Mouse (Mus musculus): ENCODE measurements around the gene Mrpl4. TPM values are rescaled to one million over a fixed set of nuclear protein-coding genes. Genes with fewer than 3 reads are reported as not detected.

Mrpl4 gene
- polyA plus RNA-seq (2015; fragmentation: Nextera tagmentation; extraction: Ambion mirVana) = 161 and 169 TPM in 2 replicates

- H3K36me3 ChIP-seq (ENCODE audit: insufficient read depth, low read length) = peaks cover 26% of the 10 kb centered on the region
- no peaks in the 10 kb centered on the region for H3K27me3 ChIP-seq (ENCODE audit: insufficient read depth, low read length)
- peak within 1 kb of the TSS; percentile 87 for H3K9ac ChIP-seq (replicated peaks; ENCODE audit: low read length)
- under 1% methylated on average over 72 of the region's 72 CpGs for WGBS
- no peaks in the 10 kb centered on the region for H3K4me1 ChIP-seq (ENCODE audit: insufficient read depth, low read length)
- ATAC-seq (ENCODE audit: low FRiP score, low TSS enrichment) = peak; percentile 83
- peak within 1 kb of the TSS; percentile 67 for H3K27ac ChIP-seq (ENCODE audit: low read length)
- H3K9me3 ChIP-seq (ENCODE audit: low read length) = no peaks in the 10 kb centered on the region
- H3K4me2 ChIP-seq (replicated peaks; ENCODE audit: low read depth, low read length) = peak within 1 kb of the TSS; percentile 64
- H3K4me3 ChIP-seq (ENCODE audit: low read length) = peak within 1 kb of the TSS; percentile 86
Observed at GRCm38 (mm10) chr9:21002627-21003551, at the start of gene Mrpl4. Gene Mrpl4 (plus strand): TSS chr9:21002738.

- no peaks in the 10 kb centered on the region for H3K4me1 ChIP-seq (ENCODE audit: insufficient read depth, low read length)
- H3K9ac ChIP-seq (replicated peaks; ENCODE audit: low read length) = no peak overlapping the region
- H3K36me3 ChIP-seq (ENCODE audit: insufficient read depth, low read length) = no peaks in the 10 kb centered on the region
- H3K4me2 ChIP-seq (replicated peaks; ENCODE audit: low read depth, low read length) = no peak overlapping the region
- H3K4me3 ChIP-seq (ENCODE audit: low read length) = no peak overlapping the region
- ATAC-seq (ENCODE audit: low FRiP score, low TSS enrichment) = no peak
- no peaks in the 10 kb centered on the region for H3K27me3 ChIP-seq (ENCODE audit: insufficient read depth, low read length)
- H3K27ac ChIP-seq (ENCODE audit: low read length) = no peak overlapping the region
- WGBS = 75% methylated on average over 3 of the region's 3 CpGs
- no peaks in the 10 kb centered on the region for H3K9me3 ChIP-seq (ENCODE audit: low read length)
Observed at GRCm38 (mm10) chr9:20956989-20957388, 45.5 kb upstream of the Mrpl4 start.

GRCm38 (mm10) chr9:20959430-20959938, 43.1 kb upstream of the Mrpl4 start, which contains the start of gene Dnmt1:
Gene Dnmt1 (minus strand): TSS chr9:20959888.
- no peaks in the 10 kb centered on the region for H3K9me3 ChIP-seq (ENCODE audit: low read length)
- ATAC-seq (ENCODE audit: low FRiP score, low TSS enrichment) = no peak
- 85% methylated on average over 2 of the region's 2 CpGs for whole genome bisulfite sequencing

GRCm38 (mm10) chr9:20961557-20961956, 41.0 kb upstream of the Mrpl4 start:
- H3K27ac ChIP-seq (ENCODE audit: low read length) = no peak overlapping the region
- no peaks in the 10 kb centered on the region for H3K9me3 ChIP-seq (ENCODE audit: low read length)
- 67% methylated on average over 9 of the region's 9 CpGs for WGBS
- H3K4me3 ChIP-seq (ENCODE audit: low read length) = no peak overlapping the region
- no peaks in the 10 kb centered on the region for H3K27me3 ChIP-seq (ENCODE audit: insufficient read depth, low read length)
- peaks cover 6% of the 10 kb centered on the region; the same call in 1 of the 2 replicates for H3K36me3 ChIP-seq (ENCODE audit: insufficient read depth, low read length)
- no peak for ATAC-seq (ENCODE audit: low FRiP score, low TSS enrichment)
- H3K9ac ChIP-seq (replicated peaks; ENCODE audit: low read length) = no peak overlapping the region
- no peak overlapping the region for H3K4me2 ChIP-seq (replicated peaks; ENCODE audit: low read depth, low read length)
- H3K4me1 ChIP-seq (ENCODE audit: insufficient read depth, low read length) = no peaks in the 10 kb centered on the region

More at GRCm38 (mm10) chr9:20959430-20959938, 43.1 kb upstream of the Mrpl4 start, which contains the start of gene Dnmt1:
- no peak within 1 kb of the TSS for H3K4me2 ChIP-seq (replicated peaks; ENCODE audit: low read depth, low read length)
- H3K4me3 ChIP-seq (ENCODE audit: low read length) = no peak within 1 kb of the TSS
- no peak within 1 kb of the TSS for H3K27ac ChIP-seq (ENCODE audit: low read length)
- no peaks in the 10 kb centered on the region for H3K4me1 ChIP-seq (ENCODE audit: insufficient read depth, low read length)
- no peaks in the 10 kb centered on the region for H3K36me3 ChIP-seq (ENCODE audit: insufficient read depth, low read length)
- H3K9ac ChIP-seq (replicated peaks; ENCODE audit: low read length) = no peak within 1 kb of the TSS
- no peaks in the 10 kb centered on the region for H3K27me3 ChIP-seq (ENCODE audit: insufficient read depth, low read length)

- Histone ChIP-seq H3K36me3 (ENCODE audit: insufficient read depth, low read length) (peaks cover 33% of the 10 kb centered on the region), H3K4me2 (replicated peaks; ENCODE audit: low read depth, low read length) (no peak overlapping the region), H3K27me3 (ENCODE audit: insufficient read depth, low read length) (no peaks in the 10 kb centered on the region), H3K4me3 (ENCODE audit: low read length) (no peak overlapping the region), H3K4me1 (ENCODE audit: insufficient read depth, low read length) (no peaks in the 10 kb centered on the region), H3K9me3 (ENCODE audit: low read length) (no peaks in the 10 kb centered on the region), H3K27ac (ENCODE audit: low read length) (no peak overlapping the region), H3K9ac (replicated peaks; ENCODE audit: low read length) (no peak overlapping the region)
- WGBS = 84% methylated on average over 4 of the region's 4 CpGs
- no peak for ATAC-seq (ENCODE audit: low FRiP score, low TSS enrichment)
Observed at GRCm38 (mm10) chr9:20965606-20966005, 36.9 kb upstream of the Mrpl4 start.

- ATAC-seq (ENCODE audit: low FRiP score, low TSS enrichment) = no peak
- 83% methylated on average over 3 of the region's 3 CpGs for WGBS
- Histone ChIP-seq H3K9ac (replicated peaks; ENCODE audit: low read length) (no peak overlapping the region), H3K4me3 (ENCODE audit: low read length) (no peak overlapping the region), H3K4me2 (replicated peaks; ENCODE audit: low read depth, low read length) (no peak overlapping the region), H3K27me3 (ENCODE audit: insufficient read depth, low read length) (no peaks in the 10 kb centered on the region), H3K4me1 (ENCODE audit: insufficient read depth, low read length) (peaks cover under 1% of the 10 kb centered on the region; the same call in 1 of the 2 replicates), H3K9me3 (ENCODE audit: low read length) (no peaks in the 10 kb centered on the region), H3K27ac (ENCODE audit: low read length) (no peak overlapping the region), H3K36me3 (ENCODE audit: insufficient read depth, low read length) (peaks cover 33% of the 10 kb centered on the region)
Observed at GRCm38 (mm10) chr9:20966008-20966407, 36.5 kb upstream of the Mrpl4 start.

GRCm38 (mm10) chr9:20966747-20967146, 35.8 kb upstream of the Mrpl4 start:
- Histone ChIP-seq H3K36me3 (ENCODE audit: insufficient read depth, low read length) (peaks cover 33% of the 10 kb centered on the region), H3K27ac (ENCODE audit: low read length) (no peak overlapping the region)

GRCm38 (mm10) chr9:20971751-20972140, 30.8 kb upstream of the Mrpl4 start:
- Histone ChIP-seq H3K4me2 (replicated peaks; ENCODE audit: low read depth, low read length) (peak overlapping the region; percentile 63), H3K9ac (replicated peaks; ENCODE audit: low read length) (peak overlapping the region; percentile 68)

More at GRCm38 (mm10) chr9:20966747-20967146, 35.8 kb upstream of the Mrpl4 start:
- ATAC-seq (ENCODE audit: low FRiP score, low TSS enrichment) = no peak
- Histone ChIP-seq H3K4me3 (ENCODE audit: low read length) (no peak overlapping the region), H3K4me1 (ENCODE audit: insufficient read depth, low read length) (peaks cover 8% of the 10 kb centered on the region), H3K9me3 (ENCODE audit: low read length) (no peaks in the 10 kb centered on the region), H3K4me2 (replicated peaks; ENCODE audit: low read depth, low read length) (no peak overlapping the region), H3K9ac (replicated peaks; ENCODE audit: low read length) (no peak overlapping the region), H3K27me3 (ENCODE audit: insufficient read depth, low read length) (no peaks in the 10 kb centered on the region)
- WGBS = 83% methylated on average over 5 of the region's 5 CpGs

GRCm38 (mm10) chr9:20972141-20972992, 30.2 kb upstream of the Mrpl4 start:
- Histone ChIP-seq H3K4me3 (ENCODE audit: low read length) (peak overlapping the region; percentile 63), H3K9me3 (ENCODE audit: low read length) (no peaks in the 10 kb centered on the region), H3K4me1 (ENCODE audit: insufficient read depth, low read length) (peaks cover 49% of the 10 kb centered on the region), H3K36me3 (ENCODE audit: insufficient read depth, low read length) (peaks cover 18% of the 10 kb centered on the region), H3K9ac (replicated peaks; ENCODE audit: low read length) (peak overlapping the region; percentile 68), H3K27ac (ENCODE audit: low read length) (peak overlapping the region; percentile 95), H3K4me2 (replicated peaks; ENCODE audit: low read depth, low read length) (peak overlapping the region; percentile 63), H3K27me3 (ENCODE audit: insufficient read depth, low read length) (no peaks in the 10 kb centered on the region)
- WGBS = 12% methylated on average over 28 of the region's 28 CpGs
- peak; percentile 46 for ATAC-seq (ENCODE audit: low FRiP score, low TSS enrichment)

More at GRCm38 (mm10) chr9:20971751-20972140, 30.8 kb upstream of the Mrpl4 start:
- ATAC-seq (ENCODE audit: low FRiP score, low TSS enrichment) = peak; percentile 49
- WGBS = 18% methylated on average over 7 of the region's 7 CpGs
- no peaks in the 10 kb centered on the region for H3K27me3 ChIP-seq (ENCODE audit: insufficient read depth, low read length)
- peak overlapping the region; percentile 63; the same call in 1 of the 2 replicates for H3K4me3 ChIP-seq (ENCODE audit: low read length)
- H3K9me3 ChIP-seq (ENCODE audit: low read length) = no peaks in the 10 kb centered on the region
- H3K4me1 ChIP-seq (ENCODE audit: insufficient read depth, low read length) = peaks cover 47% of the 10 kb centered on the region
- peak overlapping the region; percentile 95 for H3K27ac ChIP-seq (ENCODE audit: low read length)
- H3K36me3 ChIP-seq (ENCODE audit: insufficient read depth, low read length) = peaks cover 24% of the 10 kb centered on the region
